Mouse (Mus musculus) heart, postnatal 14 days (tissue): ENCODE results near the gene Trpt1. TPM values are rescaled to one million over a fixed set of nuclear protein-coding genes. Genes with fewer than 3 reads are reported as not detected.
"Not testable (repeated sequence)": the region's sequence is repeated elsewhere in the genome, so short reads cannot be mapped to it uniquely, and the experiment has no call there.

Experiments
- DNase-seq, 2 experiments: peaks; one replicate each; pipeline ENCODE4 v3.0.0; 2021 to 2022
- intact Hi-C: fragments of 180-260 bp; cut with DNase I; formaldehyde crosslinking; loops from one replicate; pipeline ENCODE4 v1.15.1; 2025
- total RNA-seq, 2 experiments: library from RNA; stranded (reverse); gene quantifications; 2 replicates each; pipeline ENCODE4 v1.2.3; 2021

Gene Trpt1
- total RNA-seq, 2 experiments from 2014 or later: 18.7 to 20.1 TPM

GRCm38 (mm10) chr19:6991166-6991565 lies 4.8 kb upstream of the Trpt1 start:
- DNase-seq, intact Hi-C loops: not testable (repeated sequence)

GRCm38 (mm10) chr19:6992011-6992858 lies 3.7 kb upstream of the Trpt1 start, which contains the start of gene Dnajc4:
Dnajc4 (minus strand) TSS chr19:6992572.
- peak; percentile 94 to 95 for DNase-seq
- intact Hi-C loops: no loop called here

- DNase-seq: no peak
Measured at GRCm38 (mm10) chr19:6993011-6993770, 2.7 kb upstream of the Trpt1 start.

GRCm38 (mm10) chr19:6994002-6994401 lies 1.9 kb upstream of the Trpt1 start:
- no peak for DNase-seq
- intact Hi-C loops: no loop called here

More at GRCm38 (mm10) chr19:6993011-6993770, 2.7 kb upstream of the Trpt1 start:
- intact Hi-C loops: no loop called here

- intact Hi-C loops: no loop called here
- no peak for DNase-seq
Measured at GRCm38 (mm10) chr19:6994489-6994888, 1.4 kb upstream of the Trpt1 start.

- no peak for DNase-seq
- intact Hi-C loops: loop anchor here (5.0 kb wide), 1 partner anchor 37 kb away; no protein-coding TSS in a partner anchor
Measured at GRCm38 (mm10) chr19:6995255-6995991, 508 bp upstream of the Trpt1 start.

- intact Hi-C loops: loop anchor here (5.0 kb wide), 1 partner anchor 34 kb away; no protein-coding TSS in a partner anchor
- DNase-seq: no peak
Measured at GRCm38 (mm10) chr19:6997721-6998290, 1.9 kb downstream of the Trpt1 start.

- no peak for DNase-seq
- intact Hi-C loops: loop anchor here (5.0 kb wide), 1 partner anchor 33 kb away; no protein-coding TSS in a partner anchor
Measured at GRCm38 (mm10) chr19:6999360-7000063, 3.6 kb downstream of the Trpt1 start.

- no peak for DNase-seq
- intact Hi-C loops: no loop called here
Measured at GRCm38 (mm10) chr19:7006892-7007593, 11.1 kb downstream of the Trpt1 start.

- DNase-seq: no peak
- intact Hi-C loops: no loop called here
Measured at GRCm38 (mm10) chr19:7012426-7012825, 16.5 kb downstream of the Trpt1 start.

GRCm38 (mm10) chr19:7013984-7014383 lies 18.1 kb downstream of the Trpt1 start:
- intact Hi-C loops: no loop called here
- no peak for DNase-seq

GRCm38 (mm10) chr19:7014481-7015135 lies 18.7 kb downstream of the Trpt1 start:
- intact Hi-C loops: no loop called here
- DNase-seq: no peak

GRCm38 (mm10) chr19:7017541-7018457 lies 21.9 kb downstream of the Trpt1 start:
- intact Hi-C loops: no loop called here
- DNase-seq: no peak

GRCm38 (mm10) chr19:7018546-7018945 lies 22.6 kb downstream of the Trpt1 start:
- intact Hi-C loops: no loop called here
- no peak for DNase-seq

- peak in 1 of 2 experiments; percentile 51 for DNase-seq
- intact Hi-C loops: no loop called here
Measured at GRCm38 (mm10) chr19:7019191-7019590, 23.3 kb downstream of the Trpt1 start, which contains the start of gene Fermt3. Fermt3 (minus strand) TSS chr19:7019469.

- intact Hi-C loops: loop anchor here (2.0 to 5.0 kb wide), 4 partner anchors 41 to 528 kb away; partner anchors contain the start of gene Catsperz
Measured at GRCm38 (mm10) chr19:7020224-7020641, 24.3 kb downstream of the Trpt1 start.

GRCm38 (mm10) chr19:7029531-7029930 lies 33.6 kb downstream of the Trpt1 start:
- intact Hi-C loops: no loop called here
- DNase-seq: no peak

More at GRCm38 (mm10) chr19:7020224-7020641, 24.3 kb downstream of the Trpt1 start:
- DNase-seq: peak; percentile 61 to 68
